Mouse (Mus musculus): Measurements from ENCODE around the gene Klhl40. TPM values are rescaled to one million over a fixed set of nuclear protein-coding genes. Genes with fewer than 3 reads are reported as not detected.

Gene Klhl40
- total and polyA plus RNA-seq, 3 experiments, result not detected

DNA sequence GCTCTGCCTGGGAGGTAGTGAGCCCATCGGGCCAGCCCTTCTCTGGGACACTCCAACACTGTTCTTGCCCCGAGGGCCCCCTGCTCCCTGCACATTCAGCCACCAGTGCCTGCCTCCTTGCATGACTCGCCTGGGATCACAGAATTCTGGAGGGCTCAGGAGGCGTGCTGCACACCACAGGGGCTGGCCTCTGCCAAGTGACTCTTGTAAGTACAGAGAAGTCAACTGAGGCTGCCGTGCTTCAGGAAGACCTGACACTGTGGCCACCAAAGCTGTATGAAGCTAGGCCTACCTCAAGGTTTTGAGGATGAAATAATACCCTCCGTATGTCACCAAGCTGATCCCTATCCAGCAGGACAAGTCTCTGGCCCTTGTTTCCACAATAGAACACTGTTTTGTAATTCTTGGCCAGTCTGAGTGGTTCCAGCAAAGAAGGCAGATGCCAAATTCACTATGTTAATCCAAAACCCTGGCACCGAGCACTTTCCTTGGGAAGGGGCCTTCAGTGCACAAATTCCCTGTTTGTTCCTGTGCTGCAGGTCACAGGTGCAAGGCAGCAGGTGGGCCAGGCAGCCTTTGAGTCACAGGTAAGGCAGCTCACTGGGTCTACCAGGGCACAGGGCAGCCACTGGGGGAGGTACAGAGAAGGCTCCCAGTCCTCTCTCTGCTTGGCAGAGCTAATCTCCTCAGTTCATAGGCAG is 42.5 kb downstream of the Klhl40 start:
- no peaks in the 10 kb centered on the region for H3K36me3 ChIP-seq (replicated peaks)
- no peak overlapping the region for H3K4me3 ChIP-seq (ENCODE audit: low read depth, low read length)
- no peak for TF ChIP-seq CTCF (IDR thresholded peaks at IDR 0.05; ENCODE audit: low read depth, low read length)
- no peak for TF ChIP-seq GATA2 (IDR thresholded peaks at IDR 0.05; ENCODE audit: borderline replicate concordance, low read depth, low read length)
- no peak for TF ChIP-seq POLR2AphosphoS5 (IDR thresholded peaks at IDR 0.05; ENCODE audit: insufficient replicate concordance, low read depth, low read length)
- TF ChIP-seq GATA1 (IDR thresholded peaks at IDR 0.05; ENCODE audit: borderline replicate concordance, low read length), result no peak
- no peak for TF ChIP-seq TAL1 (conservative IDR thresholded peaks at IDR 0.05; ENCODE audit: low read depth, low read length)
- ATAC-seq (ENCODE audit: extremely low read depth, insufficient number of reproducible peaks, low FRiP score, poor library complexity, severe bottlenecking) (no peak), DNase-seq (ENCODE audit: low spot score) (no peak)
- no peaks in the 10 kb centered on the region for H3K9me3 ChIP-seq (replicated peaks)
- H3K27me3 ChIP-seq (ENCODE audit: insufficient read depth, low read length), result peaks cover 23% of the 10 kb centered on the region
- H3K4me1 ChIP-seq (ENCODE audit: insufficient read depth, low read depth, low read length), result no peaks in the 10 kb centered on the region

DNA sequence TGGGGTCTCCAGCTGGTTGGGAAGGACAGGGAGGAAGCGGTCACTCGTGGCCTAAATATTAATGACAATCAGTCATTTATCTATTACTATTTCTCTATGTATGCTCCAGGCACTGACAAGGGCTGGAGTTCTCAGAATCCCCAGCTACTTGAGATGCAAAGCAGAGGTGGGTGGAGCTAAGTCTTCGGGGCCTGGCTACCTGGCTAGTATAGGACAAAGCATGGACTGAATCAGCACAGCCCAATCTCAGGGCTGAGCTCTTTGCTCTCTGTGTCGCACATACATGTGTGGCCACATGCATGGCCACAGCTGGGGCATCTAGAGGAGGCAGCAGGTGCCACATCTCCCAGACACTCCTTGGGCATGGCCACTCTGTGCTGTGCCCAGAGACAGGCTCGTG is 43.4 kb downstream of the Klhl40 start:
- ATAC-seq (ENCODE audit: extremely low read depth, insufficient number of reproducible peaks, low FRiP score, poor library complexity, severe bottlenecking) (no peak), DNase-seq (ENCODE audit: low spot score) (no peak)
- no peak overlapping the region for H3K4me3 ChIP-seq (ENCODE audit: low read depth, low read length)
- no peak for TF ChIP-seq CTCF (IDR thresholded peaks at IDR 0.05; ENCODE audit: low read depth, low read length)
- no peak for TF ChIP-seq GATA1 (IDR thresholded peaks at IDR 0.05; ENCODE audit: borderline replicate concordance, low read length)
- TF ChIP-seq TAL1 (conservative IDR thresholded peaks at IDR 0.05; ENCODE audit: low read depth, low read length), result no peak
- no peak for TF ChIP-seq GATA2 (IDR thresholded peaks at IDR 0.05; ENCODE audit: borderline replicate concordance, low read depth, low read length)
- no peak for TF ChIP-seq POLR2AphosphoS5 (IDR thresholded peaks at IDR 0.05; ENCODE audit: insufficient replicate concordance, low read depth, low read length)
- peaks cover 17% of the 10 kb centered on the region for H3K27me3 ChIP-seq (ENCODE audit: insufficient read depth, low read length)
- no peaks in the 10 kb centered on the region for H3K9me3 ChIP-seq (replicated peaks)
- H3K4me1 ChIP-seq (ENCODE audit: insufficient read depth, low read depth, low read length), result no peaks in the 10 kb centered on the region
- H3K36me3 ChIP-seq (replicated peaks), result no peaks in the 10 kb centered on the region

DNA sequence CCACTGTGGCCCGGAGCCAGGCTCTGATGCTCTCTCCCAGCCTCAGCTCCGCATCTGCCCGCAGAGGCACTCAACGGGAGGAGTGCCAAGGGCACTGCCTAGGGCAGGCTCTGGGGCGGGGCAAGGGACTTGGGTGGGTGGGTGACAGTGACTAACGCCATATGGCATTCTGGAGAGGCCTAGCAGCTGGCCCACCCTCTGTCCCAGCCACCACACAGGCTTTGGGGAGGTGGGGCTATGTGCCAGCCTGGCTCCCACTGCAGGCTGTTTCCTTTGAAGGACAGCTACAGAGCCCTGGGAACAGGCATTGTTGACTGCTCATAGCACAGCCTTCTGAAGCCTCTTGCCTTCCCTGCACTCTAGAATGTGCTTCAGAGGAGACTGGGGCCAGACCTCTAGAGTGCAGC is 45.2 kb downstream of the Klhl40 start:
- H3K27me3 ChIP-seq (ENCODE audit: insufficient read depth, low read length), result peaks cover 21% of the 10 kb centered on the region
- no peak for DNase-seq (ENCODE audit: low spot score)
- TF ChIP-seq CTCF (IDR thresholded peaks at IDR 0.05; ENCODE audit: low read depth, low read length), result no peak
- ATAC-seq (ENCODE audit: extremely low read depth, insufficient number of reproducible peaks, low FRiP score, poor library complexity, severe bottlenecking), result no peak
- no peak overlapping the region for H3K4me3 ChIP-seq (ENCODE audit: low read depth, low read length)
- H3K4me1 ChIP-seq (ENCODE audit: insufficient read depth, low read depth, low read length), result no peaks in the 10 kb centered on the region
- H3K9me3 ChIP-seq (replicated peaks), result no peaks in the 10 kb centered on the region
- H3K36me3 ChIP-seq (replicated peaks), result no peaks in the 10 kb centered on the region

DNA sequence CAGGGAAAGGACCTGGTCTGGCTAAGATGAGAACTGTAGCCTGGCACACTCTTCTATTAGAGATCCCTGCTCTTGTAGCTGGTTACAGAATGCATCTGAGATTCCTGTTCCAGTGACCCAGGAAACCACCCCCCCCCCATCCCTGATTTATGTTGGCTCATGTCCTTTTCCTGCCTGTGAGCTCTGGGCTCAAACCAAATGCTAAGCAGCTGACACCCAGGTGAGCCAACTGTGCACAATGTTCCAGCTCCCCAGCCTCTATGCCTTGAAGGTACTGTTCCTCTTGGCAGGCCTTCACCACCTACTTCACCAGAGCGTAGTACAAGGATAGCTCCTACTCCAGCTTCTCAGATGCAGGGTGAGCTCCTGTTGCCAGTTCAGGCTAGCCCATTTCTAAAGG is 45.6 kb downstream of the Klhl40 start:
- Histone ChIP-seq H3K9me3 (replicated peaks) (no peaks in the 10 kb centered on the region), H3K4me1 (ENCODE audit: insufficient read depth, low read depth, low read length) (no peaks in the 10 kb centered on the region), H3K36me3 (replicated peaks) (no peaks in the 10 kb centered on the region), H3K27me3 (ENCODE audit: insufficient read depth, low read length) (peaks cover 21% of the 10 kb centered on the region), H3K4me3 (ENCODE audit: low read depth, low read length) (no peak overlapping the region)
- DNase-seq (ENCODE audit: low spot score), result no peak
- no peak for ATAC-seq (ENCODE audit: extremely low read depth, insufficient number of reproducible peaks, low FRiP score, poor library complexity, severe bottlenecking)
- TF ChIP-seq GATA2 (IDR thresholded peaks at IDR 0.05; ENCODE audit: borderline replicate concordance, low read depth, low read length), result no peak
- no peak for TF ChIP-seq POLR2AphosphoS5 (IDR thresholded peaks at IDR 0.05; ENCODE audit: insufficient replicate concordance, low read depth, low read length)
- no peak for TF ChIP-seq GATA1 (IDR thresholded peaks at IDR 0.05; ENCODE audit: borderline replicate concordance, low read length)
- no peak for TF ChIP-seq TAL1 (conservative IDR thresholded peaks at IDR 0.05; ENCODE audit: low read depth, low read length)
- TF ChIP-seq CTCF (IDR thresholded peaks at IDR 0.05; ENCODE audit: low read depth, low read length), result no peak

DNA sequence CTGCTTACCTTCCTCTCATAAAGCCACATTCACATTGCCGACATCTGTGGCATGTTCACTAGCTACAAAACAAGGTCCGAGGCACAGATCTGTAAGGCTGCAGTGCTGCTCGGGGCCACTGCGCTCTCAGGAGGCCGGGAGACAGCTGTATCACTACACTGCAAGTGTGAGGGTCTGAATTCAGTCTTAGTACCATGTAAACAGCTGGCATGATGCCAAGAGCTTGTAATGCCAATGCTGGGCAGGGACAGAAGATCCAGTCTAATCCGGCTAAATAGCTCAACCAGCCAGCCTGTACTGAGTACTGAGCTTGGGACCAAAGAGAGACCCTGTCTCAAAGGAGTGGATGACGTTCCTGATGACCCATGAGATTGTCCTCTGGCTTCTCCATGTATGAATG is 46.6 kb downstream of the Klhl40 start:
- Histone ChIP-seq H3K9me3 (replicated peaks) (no peaks in the 10 kb centered on the region), H3K36me3 (replicated peaks) (no peaks in the 10 kb centered on the region), H3K27me3 (ENCODE audit: insufficient read depth, low read length) (peaks cover 26% of the 10 kb centered on the region), H3K4me3 (ENCODE audit: low read depth, low read length) (no peak overlapping the region), H3K4me1 (ENCODE audit: insufficient read depth, low read depth, low read length) (no peaks in the 10 kb centered on the region)
- TF ChIP-seq CTCF (IDR thresholded peaks at IDR 0.05; ENCODE audit: low read depth, low read length), result no peak
- no peak for DNase-seq (ENCODE audit: low spot score)
- ATAC-seq (ENCODE audit: extremely low read depth, insufficient number of reproducible peaks, low FRiP score, poor library complexity, severe bottlenecking), result no peak

DNA sequence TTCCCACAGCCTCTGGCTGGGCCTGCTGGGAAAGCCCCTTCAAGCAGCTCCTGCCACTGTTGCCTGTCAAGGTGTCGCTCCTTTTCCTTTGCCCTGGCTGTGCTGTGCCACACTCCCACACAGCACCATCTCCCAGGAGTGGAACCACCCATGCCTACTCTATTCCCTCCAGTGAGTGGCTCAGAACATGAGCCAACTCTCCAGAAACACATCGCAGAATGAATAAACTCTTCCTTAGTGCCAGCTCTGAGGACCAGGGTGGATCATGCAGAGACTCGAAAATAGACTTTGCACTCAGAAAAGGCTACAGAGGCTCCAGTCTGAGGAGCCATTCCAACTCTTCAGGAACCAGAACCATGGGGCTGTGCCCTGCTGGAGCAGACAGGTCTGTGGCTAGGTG is 48.9 kb downstream of the Klhl40 start:
- Histone ChIP-seq H3K36me3 (replicated peaks) (no peaks in the 10 kb centered on the region), H3K4me1 (ENCODE audit: insufficient read depth, low read depth, low read length) (no peaks in the 10 kb centered on the region), H3K4me3 (ENCODE audit: low read depth, low read length) (no peak overlapping the region), H3K27me3 (ENCODE audit: insufficient read depth, low read length) (peaks cover 24% of the 10 kb centered on the region), H3K9me3 (replicated peaks) (no peaks in the 10 kb centered on the region)
- ATAC-seq (ENCODE audit: extremely low read depth, insufficient number of reproducible peaks, low FRiP score, poor library complexity, severe bottlenecking), result no peak
- DNase-seq (ENCODE audit: low spot score), result no peak
- TF ChIP-seq GATA1 (IDR thresholded peaks at IDR 0.05; ENCODE audit: borderline replicate concordance, low read length) (no peak), GATA2 (IDR thresholded peaks at IDR 0.05; ENCODE audit: borderline replicate concordance, low read depth, low read length) (no peak), POLR2AphosphoS5 (IDR thresholded peaks at IDR 0.05; ENCODE audit: insufficient replicate concordance, low read depth, low read length) (no peak)

DNA sequence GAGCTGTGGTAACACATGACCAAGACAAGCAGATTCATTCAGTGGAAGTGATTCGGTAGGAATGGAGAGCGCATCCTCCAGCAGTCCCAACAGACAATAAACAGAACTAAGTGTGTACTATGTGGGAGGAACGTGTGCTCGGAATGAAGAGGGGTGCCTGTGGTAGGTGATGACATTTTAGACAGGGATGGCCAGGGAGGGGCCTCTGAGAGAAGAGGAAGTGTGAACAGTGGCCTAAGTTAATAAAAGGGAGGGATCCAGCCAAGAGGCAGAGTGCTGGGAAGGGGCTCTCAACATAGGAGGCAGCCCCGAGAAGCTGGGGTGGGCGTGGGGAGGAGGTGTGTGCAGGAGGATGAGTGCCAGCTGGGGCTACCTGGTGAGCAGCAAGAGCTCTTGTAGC is 50.9 kb downstream of the Klhl40 start:
- ATAC-seq (ENCODE audit: extremely low read depth, insufficient number of reproducible peaks, low FRiP score, poor library complexity, severe bottlenecking), result no peak
- H3K27me3 ChIP-seq (ENCODE audit: insufficient read depth, low read length), result peaks cover 21% of the 10 kb centered on the region; the same call in 1 of the 2 replicates
- H3K36me3 ChIP-seq (replicated peaks), result no peaks in the 10 kb centered on the region
- TF ChIP-seq GATA1 (IDR thresholded peaks at IDR 0.05; ENCODE audit: borderline replicate concordance, low read length) (no peak), TAL1 (conservative IDR thresholded peaks at IDR 0.05; ENCODE audit: low read depth, low read length) (no peak), CTCF (IDR thresholded peaks at IDR 0.05; ENCODE audit: low read depth, low read length) (no peak), POLR2AphosphoS5 (IDR thresholded peaks at IDR 0.05; ENCODE audit: insufficient replicate concordance, low read depth, low read length) (no peak), GATA2 (IDR thresholded peaks at IDR 0.05; ENCODE audit: borderline replicate concordance, low read depth, low read length) (no peak)
- no peak overlapping the region for H3K4me3 ChIP-seq (ENCODE audit: low read depth, low read length)
- no peak for DNase-seq (ENCODE audit: low spot score)
- H3K9me3 ChIP-seq (replicated peaks), result no peaks in the 10 kb centered on the region
- H3K4me1 ChIP-seq (ENCODE audit: insufficient read depth, low read depth, low read length), result no peaks in the 10 kb centered on the region

Measured in G1E (cell line).